Mouse (Mus musculus) liver, adult 2 months (tissue): ENCODE results near the gene Olfml2b. TPM values are rescaled to one million over a fixed set of nuclear protein-coding genes. Genes with fewer than 3 reads are reported as not detected.

Source experiments
- DNase-seq: peaks from one replicate; pipeline ENCODE4 v3.0.0-alpha.2; 2011; ENCODE audit warnings: low read depth, low spot score; ENCODE audit errors: extremely low read depth
- H3K27ac ChIP-seq: fragments of 200-500 bp; replicated peaks from 2 replicates; pipeline ENCODE4 v1.5.1; 2012; ENCODE audit warnings: low read depth, mild to moderate bottlenecking, control low read depth, inconsistent platforms, low read length; ENCODE audit not compliant: insufficient read depth
- H3K27me3 ChIP-seq: fragments of 200-500 bp; 2 replicates; pipeline ENCODE4 v1.6.1; 2012; ENCODE audit warnings: mild to moderate bottlenecking, moderate library complexity, low read length, inconsistent platforms; ENCODE audit not compliant: control insufficient read depth, insufficient read depth
- H3K36me3 ChIP-seq: fragments of 200-500 bp; 2 replicates; pipeline ENCODE4 v1.6.1; 2012; ENCODE audit warnings: low read length, inconsistent platforms; ENCODE audit not compliant: control insufficient read depth, insufficient read depth
- H3K4me1 ChIP-seq: fragments of 200-500 bp; 2 replicates; pipeline ENCODE4 v1.6.1; 2011; ENCODE audit warnings: low read length; ENCODE audit not compliant: control insufficient read depth, insufficient read depth
- H3K4me3 ChIP-seq: fragments of 200-500 bp; 2 replicates; pipeline ENCODE4 v1.5.1; 2011; ENCODE audit warnings: low read depth, mild to moderate bottlenecking, control low read depth, low read length, moderate library complexity; ENCODE audit not compliant: insufficient read depth
- H3K79me2 ChIP-seq: fragments of 200-500 bp; 2 replicates; pipeline ENCODE4 v1.6.1; 2012; ENCODE audit warnings: inconsistent platforms, mild to moderate bottlenecking, low read length, moderate library complexity; ENCODE audit not compliant: control insufficient read depth, insufficient read depth
- H3K9ac ChIP-seq: fragments of 200-500 bp; 2 replicates; pipeline ENCODE4 v1.6.1; 2012; ENCODE audit warnings: low read depth, mild to moderate bottlenecking, control low read depth, inconsistent platforms, low read length
- CTCF ChIP-seq: fragments of 200-500 bp; IDR thresholded peaks from 2 replicates; pipeline ENCODE4 v1.5.1; 2011; ENCODE audit warnings: low read depth, low read length, control low read depth
- POLR2A ChIP-seq: fragments of 200-500 bp; IDR thresholded peaks from 2 replicates; pipeline ENCODE4 v1.6.1; 2011; ENCODE audit warnings: low read length, control low read depth; ENCODE audit not compliant: insufficient read depth; ENCODE audit errors: extremely low read depth
- WGBS: fragments of 180-500 bp; shearing (Covaris S2); methylation state at CpG from one replicate; pipeline ENCODE4 v1.1.7; 2018; 5-methylcytosine and 5-hydroxymethylcytosine counted together
- polyA plus RNA-seq: library from polyadenylated mRNA; depleted of rRNA; stranded (reverse); fragments of >200 nt; gene quantifications from 2 replicates; pipeline ENCODE4 v1.2.3, GENCODE M21; 2012
- total RNA-seq: library from RNA; depleted of rRNA; stranded (reverse); fragments of >200 nt; gene quantifications from 2 replicates; pipeline ENCODE4 v1.2.3, GENCODE M21; 2014

Gene Olfml2b
- total and polyA plus RNA-seq, 2 experiments: 0.37 to 0.46 TPM

DNA sequence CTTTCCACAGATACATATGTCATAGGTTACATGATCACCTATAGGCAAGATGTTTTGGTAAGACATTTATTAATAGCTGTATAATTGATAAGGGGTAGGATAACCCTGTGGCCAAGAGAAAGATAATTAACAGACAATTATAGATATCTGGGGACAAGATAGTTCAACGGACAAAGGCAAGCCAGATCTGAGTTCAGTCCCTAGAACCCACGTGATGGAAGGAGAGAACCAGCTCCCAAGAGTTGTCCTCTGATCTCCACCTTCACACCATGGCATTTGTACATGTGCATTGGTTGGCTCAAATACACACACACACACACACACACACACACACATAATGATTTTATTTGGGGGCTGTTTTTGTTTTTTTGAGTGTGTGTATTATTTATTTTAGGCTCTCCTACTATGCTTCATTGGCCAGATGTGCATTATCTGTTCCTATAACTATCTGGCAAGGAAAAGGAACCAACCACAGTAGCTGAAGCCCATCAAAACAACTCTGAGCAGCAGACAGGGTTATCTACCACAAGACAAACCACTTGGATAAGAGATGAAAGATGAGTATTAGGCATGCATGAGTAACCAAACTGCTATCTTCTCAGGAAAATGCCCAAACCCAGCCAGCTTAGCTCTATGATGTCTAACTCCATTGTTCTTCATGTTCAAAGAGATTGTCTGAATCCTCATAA, 24.5 kb upstream of the Olfml2b start:
- Histone ChIP-seq H3K9ac (no peak overlapping the region), H3K4me3 (no peak overlapping the region), H3K27ac (no peak overlapping the region), H3K36me3 (no peaks in the 10 kb centered on the region), H3K79me2 (no peaks in the 10 kb centered on the region), H3K4me1 (peaks cover 2% of the 10 kb centered on the region), H3K27me3 (no peaks in the 10 kb centered on the region; the same call in 1 of the 2 replicates)
- DNase-seq: no peak
- no peak for TF ChIP-seq CTCF
- TF ChIP-seq POLR2A: no peak
- WGBS: 87% methylated on average over 2 of the region's 2 CpGs

DNA sequence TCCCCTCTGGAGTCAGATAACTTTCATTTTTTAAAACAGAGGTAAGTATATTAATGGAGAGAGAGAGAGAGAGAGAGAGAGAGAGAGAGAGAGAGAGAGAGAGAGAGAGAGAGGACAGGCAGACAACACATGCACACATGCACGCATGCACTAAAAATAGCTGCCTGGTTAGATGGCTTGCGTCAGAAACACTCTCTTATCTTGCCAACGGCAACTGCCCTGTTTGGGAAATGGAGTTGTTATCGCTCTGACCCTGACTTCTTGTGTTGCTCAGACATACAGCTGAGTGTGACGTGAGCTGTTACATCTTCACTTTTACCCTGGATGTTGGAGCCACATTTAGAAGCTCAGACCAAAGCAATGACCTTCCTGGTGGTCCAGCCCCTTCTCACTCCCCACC, 21.4 kb upstream of the Olfml2b start:
- no peaks in the 10 kb centered on the region for H3K36me3 ChIP-seq
- TF ChIP-seq CTCF: no peak
- TF ChIP-seq POLR2A: no peak
- 2% methylated on average over 5 of the region's 5 CpGs for WGBS
- no peak overlapping the region for H3K9ac ChIP-seq
- peaks cover 2% of the 10 kb centered on the region for H3K4me1 ChIP-seq
- no peaks in the 10 kb centered on the region for H3K79me2 ChIP-seq
- H3K27ac ChIP-seq: no peak overlapping the region; the same call in 1 of the 2 replicates
- DNase-seq: peak; percentile 96
- no peak overlapping the region for H3K4me3 ChIP-seq
- no peaks in the 10 kb centered on the region; the same call in 1 of the 2 replicates for H3K27me3 ChIP-seq

DNA sequence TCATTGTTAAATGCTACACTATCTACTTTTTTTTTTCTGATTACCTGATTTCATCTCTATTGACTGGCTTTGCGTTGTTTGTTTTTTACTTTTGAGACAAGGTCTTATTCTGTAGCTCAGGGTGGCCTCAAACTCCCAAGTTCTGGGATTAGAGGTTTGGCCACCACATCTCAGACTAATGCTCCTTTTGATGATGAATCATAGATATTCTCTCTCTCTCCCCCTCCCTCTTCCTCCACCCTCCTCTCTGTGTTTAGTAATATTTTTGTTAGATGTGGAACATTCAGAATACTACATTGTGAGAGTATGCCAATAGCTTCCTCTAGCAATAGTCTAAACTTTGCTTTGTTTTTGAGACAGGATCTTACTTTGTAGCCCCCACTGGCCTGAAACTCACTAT, 20.9 kb upstream of the Olfml2b start:
- H3K4me3 ChIP-seq: no peak overlapping the region
- H3K9ac ChIP-seq: no peak overlapping the region
- WGBS: 94% methylated on average over 1 of the region's 1 CpGs
- no peak overlapping the region; the same call in 1 of the 2 replicates for H3K27ac ChIP-seq
- no peaks in the 10 kb centered on the region; the same call in 1 of the 2 replicates for H3K27me3 ChIP-seq
- H3K4me1 ChIP-seq: peaks cover 2% of the 10 kb centered on the region
- no peaks in the 10 kb centered on the region for H3K79me2 ChIP-seq
- no peak for TF ChIP-seq CTCF
- no peak for TF ChIP-seq POLR2A
- DNase-seq: no peak
- no peaks in the 10 kb centered on the region for H3K36me3 ChIP-seq

DNA sequence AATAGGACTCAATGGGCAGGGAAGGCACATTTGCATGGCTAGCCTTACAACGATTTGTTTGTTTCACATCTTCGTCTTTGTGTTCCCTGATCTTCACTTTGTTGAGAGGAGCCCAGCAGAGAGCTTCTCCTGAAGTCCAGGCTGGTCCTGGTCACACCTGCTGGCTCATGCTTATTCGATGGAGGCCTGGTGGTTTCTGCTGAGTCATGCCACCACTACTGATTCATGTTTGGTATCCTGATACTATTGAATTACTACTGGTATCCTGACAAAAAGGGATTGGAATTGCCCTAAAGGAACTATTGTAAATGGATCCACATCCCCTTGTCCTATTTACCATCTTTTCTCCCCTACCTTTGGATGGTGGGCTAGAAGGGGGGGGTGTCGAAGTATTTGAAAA, 13.8 kb upstream of the Olfml2b start:
- Histone ChIP-seq H3K27me3 (no peaks in the 10 kb centered on the region), H3K36me3 (no peaks in the 10 kb centered on the region), H3K4me1 (no peaks in the 10 kb centered on the region), H3K9ac (no peak overlapping the region), H3K4me3 (no peak overlapping the region), H3K27ac (no peak overlapping the region), H3K79me2 (no peaks in the 10 kb centered on the region)
- TF ChIP-seq POLR2A: no peak
- 79% methylated on average over 4 of the region's 4 CpGs for WGBS
- DNase-seq: no peak

DNA sequence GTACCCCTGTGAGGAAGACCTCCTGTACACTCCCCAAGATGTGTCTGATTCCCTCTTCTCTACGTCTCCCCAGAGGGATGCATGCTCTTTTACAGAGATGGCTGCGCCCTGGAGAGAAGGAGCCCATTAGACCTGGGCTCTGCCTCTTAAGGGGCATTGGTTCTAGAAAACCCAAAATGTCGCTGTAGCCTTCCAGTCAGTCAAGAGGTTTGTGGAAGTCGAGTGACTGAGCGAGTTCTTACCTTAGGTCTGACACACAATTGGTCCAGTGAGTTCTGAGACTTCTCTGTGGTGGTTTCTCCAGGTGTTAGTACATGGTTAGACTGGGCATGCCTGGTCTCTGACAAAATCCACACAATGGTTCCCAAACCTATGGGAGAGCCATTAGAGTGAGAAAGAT, 12.8 kb upstream of the Olfml2b start:
- Histone ChIP-seq H3K4me1 (no peaks in the 10 kb centered on the region), H3K4me3 (no peak overlapping the region), H3K27ac (no peak overlapping the region), H3K36me3 (no peaks in the 10 kb centered on the region), H3K27me3 (no peaks in the 10 kb centered on the region), H3K9ac (no peak overlapping the region), H3K79me2 (no peaks in the 10 kb centered on the region)
- no peak for DNase-seq
- 94% methylated on average over 5 of the region's 5 CpGs for WGBS
- no peak for TF ChIP-seq POLR2A
- no peak for TF ChIP-seq CTCF

DNA sequence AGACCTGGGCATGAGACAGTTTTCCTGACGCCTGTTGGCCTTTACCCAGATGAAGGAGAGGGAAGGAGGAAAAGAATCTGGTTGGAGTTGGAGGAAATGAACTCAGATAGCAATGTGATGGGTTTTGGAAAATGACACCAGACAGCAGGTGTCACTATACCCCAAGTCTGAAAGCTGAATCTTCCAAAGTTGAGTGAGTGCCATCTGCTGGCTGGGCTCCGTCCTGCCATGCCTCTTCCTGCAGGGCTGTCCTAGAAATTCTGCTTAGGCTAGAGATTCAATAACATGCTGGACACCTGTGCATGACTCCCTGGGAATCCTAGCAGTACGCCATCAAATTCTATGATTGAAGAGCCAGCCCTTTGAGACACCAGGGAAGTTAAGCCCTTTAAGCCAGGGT, 11.9 kb upstream of the Olfml2b start:
- no peaks in the 10 kb centered on the region for H3K4me1 ChIP-seq
- WGBS: 15% methylated on average over 3 of the region's 3 CpGs
- H3K4me3 ChIP-seq: no peak overlapping the region
- TF ChIP-seq POLR2A: no peak
- peak; percentile 100 for TF ChIP-seq CTCF
- H3K9ac ChIP-seq: no peak overlapping the region
- no peaks in the 10 kb centered on the region for H3K36me3 ChIP-seq
- H3K27ac ChIP-seq: no peak overlapping the region
- peak; percentile 72 for DNase-seq
- no peaks in the 10 kb centered on the region for H3K79me2 ChIP-seq
- H3K27me3 ChIP-seq: no peaks in the 10 kb centered on the region
